Mouse (Mus musculus) induced T-regulatory cell, adult 2 months (primary cell): Measurements from ENCODE around the gene Ryr2.
"Not testable (repeated sequence)": the region's sequence is repeated elsewhere in the genome, so short reads cannot be mapped to it uniquely, and the experiment has no call there.

ENCODE experiments used
- DNase-seq: peaks from one replicate; pipeline ENCODE4 v3.0.0-alpha.2; 2012; ENCODE audit warnings: low read depth

Gene Ryr2

DNA sequence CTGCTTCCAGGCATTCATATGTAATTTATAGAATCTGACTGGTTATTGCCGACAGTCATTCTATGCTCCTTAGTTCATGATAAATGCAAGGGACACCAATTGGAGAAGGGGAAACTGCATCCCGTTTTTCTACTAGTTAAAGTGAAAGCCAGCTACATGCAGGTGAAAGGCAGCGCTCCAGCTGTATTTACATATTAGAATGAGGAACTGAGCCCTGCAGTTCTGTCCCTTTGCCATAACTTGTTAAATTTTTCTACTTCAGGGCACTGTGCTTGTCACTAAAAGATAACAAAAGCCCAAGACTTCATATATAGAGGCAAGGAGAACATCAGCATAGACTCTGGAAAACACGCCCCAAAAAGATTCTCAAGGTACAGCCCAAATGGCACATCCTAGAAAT is 165.0 kb downstream of the Ryr2 start:
- DNase-seq, result no peak

DNA sequence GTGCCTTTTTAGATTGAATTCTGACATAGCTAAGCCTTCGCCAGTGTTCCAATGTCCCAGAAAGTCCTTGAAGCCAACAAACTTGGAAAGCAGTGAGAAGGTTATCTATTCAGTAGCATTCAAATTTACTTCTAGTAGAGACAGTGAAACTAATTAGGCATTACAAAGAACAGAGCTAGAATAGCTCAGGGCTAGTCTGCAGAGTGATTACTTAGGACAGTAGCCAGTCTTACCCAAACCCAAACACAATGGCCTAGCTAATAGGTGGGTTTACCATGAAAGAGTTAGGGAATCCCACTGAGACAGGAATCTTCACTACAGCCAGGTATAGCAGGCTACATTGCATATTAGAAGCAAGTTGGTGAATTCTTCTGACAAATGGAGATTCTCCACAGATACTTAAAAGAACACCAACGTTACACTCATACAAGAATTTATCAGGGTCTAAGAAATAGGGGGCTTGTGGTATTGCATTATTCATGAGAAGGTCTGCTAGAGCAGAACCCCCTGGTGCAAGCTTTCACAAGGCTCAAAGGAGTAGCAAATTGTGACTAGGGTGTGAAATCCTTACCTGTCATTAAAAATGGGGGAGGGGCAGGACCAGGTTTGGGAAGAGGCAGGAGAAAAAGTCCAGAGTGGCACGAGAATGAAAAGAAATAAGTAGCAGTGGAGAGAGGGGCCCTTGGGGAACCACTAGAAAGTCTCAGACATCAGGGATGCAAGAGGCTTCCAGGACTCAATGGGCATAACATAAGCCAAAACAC is 172.3 kb downstream of the Ryr2 start:
- DNase-seq, result not testable (repeated sequence)

GRCm38 (mm10) chr13:11933334-11933733 is 173.4 kb downstream of the Ryr2 start:
- DNase-seq, result no peak

DNA sequence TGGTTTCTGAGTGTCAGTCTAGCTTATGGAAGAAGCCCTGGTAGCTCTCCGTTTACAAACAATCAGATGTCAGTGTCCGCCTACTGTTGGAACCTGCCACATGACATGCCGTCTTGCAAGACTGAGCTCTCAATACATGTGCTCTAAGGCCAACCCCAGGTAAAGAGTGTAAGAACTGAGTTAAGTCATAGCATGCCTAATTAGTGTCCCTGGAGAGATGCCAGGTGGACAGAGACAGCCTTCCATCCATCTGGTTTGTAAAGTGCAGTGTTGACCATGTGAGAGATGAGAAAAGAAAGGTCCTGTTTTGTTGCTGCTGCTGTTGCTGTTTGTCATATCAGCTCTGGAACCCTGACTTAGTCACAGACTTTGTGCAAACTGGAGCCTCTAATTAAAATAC is 178.0 kb downstream of the Ryr2 start:
- no peak for DNase-seq

DNA sequence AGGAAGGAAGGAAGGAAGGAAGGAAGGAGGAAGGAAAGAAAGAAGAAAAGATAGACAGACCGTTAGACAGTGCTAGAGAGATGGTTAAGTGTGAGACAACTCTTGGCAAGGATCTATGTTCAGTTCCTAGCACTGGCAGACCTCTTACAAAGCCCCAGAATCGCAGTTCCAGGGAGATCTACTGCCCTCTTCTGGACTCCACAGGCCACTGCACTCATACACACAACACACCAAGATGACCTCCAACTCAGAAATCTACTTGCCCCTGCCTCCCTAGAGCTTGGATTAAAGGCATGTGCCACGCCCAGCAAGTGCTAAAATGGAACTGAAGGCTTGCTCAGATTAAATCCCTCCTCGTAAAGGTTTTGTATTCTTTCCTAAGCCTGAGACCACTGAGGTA is 179.0 kb downstream of the Ryr2 start:
- DNase-seq, result no peak

DNA sequence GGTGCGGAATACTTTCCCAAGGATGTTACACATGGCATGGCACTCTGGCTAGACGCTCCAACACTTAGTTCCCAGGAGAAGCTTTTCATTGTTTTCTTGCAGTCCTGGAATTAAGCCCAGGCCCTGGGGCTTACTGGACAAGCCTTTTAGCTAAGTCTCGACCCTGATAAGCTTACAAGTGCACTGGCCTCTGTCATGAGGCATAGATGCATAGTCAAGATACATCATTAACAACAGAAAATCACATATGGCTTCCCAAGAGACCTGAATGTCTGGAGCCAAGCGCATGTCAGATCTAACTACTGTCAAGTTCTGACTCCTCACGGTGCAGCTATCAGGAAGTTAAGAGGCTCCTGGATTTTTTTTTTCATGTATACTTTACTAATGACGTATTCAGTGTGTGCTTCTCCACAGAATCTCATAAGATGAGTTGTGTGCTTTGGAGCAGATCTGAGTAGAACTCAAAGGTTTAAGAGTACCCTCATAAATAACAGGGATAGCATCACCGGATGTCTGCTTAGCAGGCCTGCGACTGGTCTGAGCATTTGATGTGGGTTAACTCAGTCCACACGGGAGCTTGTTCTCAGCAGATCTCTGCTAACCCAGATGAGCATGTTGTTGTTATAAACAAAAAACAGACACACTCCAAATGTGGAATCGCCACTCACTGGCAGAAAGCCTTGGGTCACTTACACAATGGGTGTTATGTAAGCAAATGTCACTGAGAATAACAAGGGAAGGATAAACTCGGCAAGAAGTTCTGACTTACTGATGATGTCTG is 179.8 kb downstream of the Ryr2 start:
- DNase-seq, result no peak

GRCm38 (mm10) chr13:11926215-11926614 is 180.5 kb downstream of the Ryr2 start:
- DNase-seq, result no peak

DNA sequence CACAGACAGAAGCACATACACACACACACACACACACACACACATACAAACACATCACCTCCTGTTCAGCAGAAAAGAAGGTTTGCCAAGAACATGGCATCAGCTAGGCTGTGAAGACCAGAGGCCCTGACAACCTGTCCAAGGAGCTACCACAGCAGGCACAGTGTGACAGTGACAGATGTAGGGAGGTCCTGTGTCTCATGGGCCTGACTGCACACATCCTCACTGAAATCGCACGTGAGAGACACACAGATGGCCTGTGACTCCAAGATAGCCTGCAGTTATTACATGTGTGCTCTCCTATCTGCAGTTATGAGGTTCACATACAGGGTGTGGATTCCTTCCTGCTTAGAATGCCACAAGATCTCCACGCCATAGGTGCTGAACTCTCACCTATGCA is 182.0 kb downstream of the Ryr2 start:
- DNase-seq, result no peak

DNA sequence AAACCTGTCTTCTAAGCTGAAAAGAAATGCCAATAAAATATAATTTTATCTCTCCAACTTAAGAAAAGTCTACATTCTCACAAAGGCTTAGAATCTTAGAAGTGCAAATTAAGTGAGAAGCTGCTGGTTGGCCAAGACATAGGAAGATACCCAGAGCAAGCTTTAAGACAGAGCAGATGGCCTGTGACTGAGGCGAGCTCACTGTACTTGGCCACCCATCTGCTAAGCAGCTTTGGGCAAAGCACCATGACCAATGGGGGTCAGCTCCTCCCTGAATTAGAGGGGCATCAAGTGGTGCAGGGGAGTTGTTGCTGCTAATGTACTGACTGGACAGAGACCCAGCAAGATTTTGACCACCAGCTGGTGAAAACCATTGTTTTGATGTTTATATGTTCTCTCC is 186.2 kb downstream of the Ryr2 start:
- DNase-seq, result no peak

GRCm38 (mm10) chr13:11919448-11919847 is 187.3 kb downstream of the Ryr2 start:
- DNase-seq, result no peak

GRCm38 (mm10) chr13:11915619-11916018 is 191.1 kb downstream of the Ryr2 start:
- no peak for DNase-seq

GRCm38 (mm10) chr13:11914682-11915081 is 192.1 kb downstream of the Ryr2 start:
- no peak for DNase-seq

GRCm38 (mm10) chr13:11912208-11912607 is 194.5 kb downstream of the Ryr2 start:
- DNase-seq, result no peak

GRCm38 (mm10) chr13:11908123-11908522 is 198.6 kb downstream of the Ryr2 start:
- no peak for DNase-seq

DNA sequence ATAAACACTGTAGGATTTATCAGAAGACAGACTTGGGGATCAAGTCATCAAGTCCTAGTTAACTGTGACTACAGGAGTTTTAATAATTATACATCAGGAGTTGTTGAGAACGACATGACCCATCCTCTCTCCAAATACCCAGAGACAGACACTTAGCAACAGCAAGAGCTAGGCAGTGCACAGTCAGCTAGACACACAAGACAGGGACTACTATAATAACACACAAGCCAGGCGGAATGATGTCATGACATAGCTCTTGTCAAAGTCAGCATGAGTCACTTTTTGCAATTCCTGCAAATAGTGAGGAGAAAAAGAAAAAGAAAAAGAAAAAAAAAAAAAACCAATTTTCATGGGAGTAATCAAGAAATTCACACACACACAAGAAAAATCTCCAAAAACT is 201.6 kb downstream of the Ryr2 start:
- no peak for DNase-seq

- no peak for DNase-seq
Observed at GRCm38 (mm10) chr13:11903272-11903671, 203.5 kb downstream of the Ryr2 start.

DNA sequence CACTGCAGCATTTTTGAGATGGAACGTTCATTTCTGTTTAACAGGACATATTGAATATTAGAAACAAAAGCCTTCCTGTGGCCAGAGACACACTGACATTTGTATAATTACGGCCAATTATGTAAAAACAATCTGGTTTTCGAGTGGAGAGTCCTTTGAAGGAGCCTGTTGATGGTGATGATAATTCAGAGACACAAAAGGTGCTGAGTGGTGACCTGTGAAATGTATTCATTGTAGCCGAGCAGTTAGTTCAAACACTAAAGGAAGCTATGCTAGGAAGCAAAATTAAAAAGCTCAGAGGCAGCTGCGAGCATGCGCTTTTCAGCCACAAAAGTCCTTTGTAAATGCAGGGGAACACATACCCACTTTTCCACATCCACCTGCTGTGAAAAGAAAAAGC is 203.9 kb downstream of the Ryr2 start:
- no peak for DNase-seq

GRCm38 (mm10) chr13:11900631-11901030 is 206.1 kb downstream of the Ryr2 start:
- DNase-seq, result no peak

DNA sequence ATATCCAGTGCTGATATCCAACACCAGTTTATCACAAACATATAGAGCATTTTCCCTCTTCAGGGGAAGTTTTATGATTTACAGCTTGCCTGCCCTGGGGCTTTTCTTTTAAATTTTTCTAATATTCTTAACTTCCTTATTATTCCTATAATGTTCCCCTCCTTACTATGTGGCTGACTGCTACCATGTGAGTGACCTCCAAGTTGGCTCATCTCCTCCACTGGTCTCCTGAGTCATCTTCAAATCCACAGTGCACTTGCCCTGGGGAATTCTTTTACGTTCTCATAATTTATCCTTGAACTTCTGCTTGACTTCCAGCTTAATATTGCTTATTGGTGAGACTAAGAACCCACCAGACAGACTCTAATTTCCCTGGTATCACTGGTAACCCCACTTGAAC is 211.1 kb downstream of the Ryr2 start:
- no peak for DNase-seq

DNA sequence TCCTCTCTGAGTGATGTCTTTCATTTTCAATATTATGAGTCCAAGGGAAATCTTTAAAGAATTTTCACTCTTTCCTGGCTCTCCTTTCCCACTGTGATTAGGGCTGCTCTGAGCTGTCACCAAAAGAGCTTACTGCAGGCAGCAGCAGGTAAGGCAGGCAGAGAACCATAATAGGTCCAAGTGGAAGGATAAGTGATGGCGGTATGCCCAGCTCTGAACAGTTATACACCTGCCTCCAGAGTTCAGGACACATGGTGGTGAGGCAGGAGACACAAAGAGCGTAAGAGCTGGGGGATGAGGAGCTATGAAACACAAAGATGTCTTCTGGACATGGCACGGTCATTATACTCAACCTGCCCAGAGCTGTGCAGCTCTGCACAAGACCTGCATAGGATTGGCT is 215.0 kb downstream of the Ryr2 start:
- DNase-seq, result no peak

- DNase-seq, result no peak
Observed at GRCm38 (mm10) chr13:11891115-11891514, 215.6 kb downstream of the Ryr2 start.

DNA sequence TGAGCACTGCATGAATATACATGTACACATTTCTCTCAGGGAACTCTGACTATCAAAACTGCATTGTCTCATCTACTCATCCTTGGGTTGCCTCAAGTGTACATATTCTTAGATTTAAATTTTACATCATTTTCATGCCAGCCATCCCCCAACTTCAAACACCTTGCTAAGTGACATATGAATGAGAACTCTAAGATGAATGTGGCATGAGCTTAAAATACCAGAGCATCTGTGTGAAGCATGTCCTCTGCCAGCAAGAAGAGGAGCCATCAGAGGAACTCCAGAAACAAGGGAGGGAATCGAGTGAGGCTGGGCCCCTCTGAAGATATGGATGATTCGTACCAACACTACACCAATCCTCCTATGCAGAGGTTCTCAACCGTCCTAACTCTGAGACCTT is 222.6 kb downstream of the Ryr2 start:
- DNase-seq, result no peak

GRCm38 (mm10) chr13:11882359-11882758 is 224.4 kb downstream of the Ryr2 start:
- no peak for DNase-seq
